Mouse (Mus musculus) kidney, embryonic 16.5 days (tissue): ENCODE results near the gene Smad3. TPM values are rescaled to one million over a fixed set of nuclear protein-coding genes. Genes with fewer than 3 reads are reported as not detected.

ENCODE experiments used
- ATAC-seq: fragments of 200-750 bp; cut with Nextera tagmentation; 2 replicates; pipeline ENCODE4 v1.8.0; 2017; ENCODE audit warnings: moderate TSS enrichment; ENCODE audit not compliant: low FRiP score, low TSS enrichment
- H3K27ac ChIP-seq: fragments of 300-500 bp; sonication (generic); 2 replicates; pipeline ENCODE4 v1.5.1; 2014; ENCODE audit warnings: low read length
- H3K27me3 ChIP-seq: fragments of 300-500 bp; sonication (generic); 2 replicates; pipeline ENCODE4 v1.6.1; 2014; ENCODE audit warnings: low read length, control low read depth, mixed read lengths; ENCODE audit not compliant: insufficient read depth
- H3K36me3 ChIP-seq: fragments of 300-500 bp; sonication (generic); 2 replicates; pipeline ENCODE4 v1.6.1; 2014; ENCODE audit warnings: low read length, control low read depth, mixed read lengths; ENCODE audit not compliant: insufficient read depth
- H3K4me1 ChIP-seq: fragments of 300-500 bp; sonication (generic); 2 replicates; pipeline ENCODE4 v1.6.1; 2014; ENCODE audit warnings: low read length, control low read depth, mixed read lengths; ENCODE audit not compliant: insufficient read depth
- H3K4me2 ChIP-seq: fragments of 300-500 bp; sonication (generic); replicated peaks from 2 replicates; pipeline ENCODE4 v1.6.1; 2014; ENCODE audit warnings: low read depth, low read length
- H3K4me3 ChIP-seq: fragments of 300-500 bp; sonication (generic); 2 replicates; pipeline ENCODE4 v1.5.1; 2014; ENCODE audit warnings: mild to moderate bottlenecking, low read length
- H3K9ac ChIP-seq: fragments of 300-500 bp; sonication (generic); replicated peaks from 2 replicates; pipeline ENCODE4 v1.6.1; 2014; ENCODE audit warnings: low read length
- H3K9me3 ChIP-seq: fragments of 300-500 bp; sonication (generic); 2 replicates; pipeline ENCODE4 v1.6.1; 2016; ENCODE audit warnings: low read length, control low read depth
- WGBS: fragments of 180-500 bp; shearing (Covaris S2); extraction: QIAGEN DNeasy Blood & Tissue Kit; methylation state at CpG from one replicate; pipeline ENCODE4 v1.1.7; 2014; 5-methylcytosine and 5-hydroxymethylcytosine counted together
- polyA plus RNA-seq: library from polyadenylated mRNA; unstranded; fragments of >200 nt; fragmentation: Nextera tagmentation; extraction: Ambion mirVana; gene quantifications from 2 replicates; pipeline ENCODE4 v1.2.1, GENCODE M21; 2015

The Smad3 gene
- polyA plus RNA-seq, 1 experiment from 2014 or later: 27.8 TPM

GRCm38 (mm10) chr9:63611967-63612366, 145.8 kb downstream of the Smad3 start:
- ATAC-seq: no peak
- peak overlapping the region; percentile 47; the same call in 1 of the 2 replicates for H3K27ac ChIP-seq
- H3K4me3 ChIP-seq: no peak overlapping the region
- H3K4me2 ChIP-seq: no peak overlapping the region
- H3K9ac ChIP-seq: no peak overlapping the region
- peaks cover 39% of the 10 kb centered on the region for H3K4me1 ChIP-seq
- 45% methylated on average over 5 of the region's 5 CpGs for whole genome bisulfite sequencing
- no peaks in the 10 kb centered on the region for H3K9me3 ChIP-seq
- peaks cover 3% of the 10 kb centered on the region for H3K36me3 ChIP-seq
- H3K27me3 ChIP-seq: no peaks in the 10 kb centered on the region

- no peaks in the 10 kb centered on the region for H3K27me3 ChIP-seq
- H3K9ac ChIP-seq: no peak overlapping the region
- H3K4me3 ChIP-seq: no peak overlapping the region
- peaks cover 39% of the 10 kb centered on the region for H3K4me1 ChIP-seq
- no peak overlapping the region for H3K4me2 ChIP-seq
- H3K36me3 ChIP-seq: no peaks in the 10 kb centered on the region
- 27% methylated on average over 13 of the region's 13 CpGs for WGBS
- no peaks in the 10 kb centered on the region for H3K9me3 ChIP-seq
- peak overlapping the region; percentile 50 for H3K27ac ChIP-seq
- ATAC-seq: peak; percentile 79
Measured at GRCm38 (mm10) chr9:63610841-63611366, 146.9 kb downstream of the Smad3 start.

GRCm38 (mm10) chr9:63610231-63610630, 147.6 kb downstream of the Smad3 start:
- Histone ChIP-seq H3K27me3 (no peaks in the 10 kb centered on the region), H3K4me2 (no peak overlapping the region), H3K9ac (no peak overlapping the region), H3K4me3 (no peak overlapping the region), H3K36me3 (no peaks in the 10 kb centered on the region), H3K9me3 (no peaks in the 10 kb centered on the region), H3K27ac (no peak overlapping the region), H3K4me1 (peaks cover 39% of the 10 kb centered on the region)
- 91% methylated on average over 6 of the region's 6 CpGs for WGBS
- ATAC-seq: no peak

GRCm38 (mm10) chr9:63609776-63610175, 148.0 kb downstream of the Smad3 start:
- no peaks in the 10 kb centered on the region for H3K9me3 ChIP-seq
- H3K27me3 ChIP-seq: no peaks in the 10 kb centered on the region
- 88% methylated on average over 2 of the region's 2 CpGs for WGBS
- no peak overlapping the region for H3K4me3 ChIP-seq
- no peaks in the 10 kb centered on the region for H3K36me3 ChIP-seq
- no peak for ATAC-seq
- no peak overlapping the region for H3K27ac ChIP-seq
- peaks cover 39% of the 10 kb centered on the region for H3K4me1 ChIP-seq
- no peak overlapping the region for H3K4me2 ChIP-seq
- no peak overlapping the region for H3K9ac ChIP-seq

GRCm38 (mm10) chr9:63609246-63609645, 148.5 kb downstream of the Smad3 start:
- no peaks in the 10 kb centered on the region for H3K36me3 ChIP-seq
- H3K4me1 ChIP-seq: peaks cover 41% of the 10 kb centered on the region
- H3K9ac ChIP-seq: no peak overlapping the region
- no peaks in the 10 kb centered on the region for H3K27me3 ChIP-seq
- no peak for ATAC-seq
- no peak overlapping the region for H3K4me3 ChIP-seq
- no peaks in the 10 kb centered on the region for H3K9me3 ChIP-seq
- no peak overlapping the region for H3K4me2 ChIP-seq
- 55% methylated on average over 8 of the region's 8 CpGs for WGBS
- 0 out of 2 replicates have a peak overlapping the region, but pooled peaks have one; percentile 19 for H3K27ac ChIP-seq

- no peaks in the 10 kb centered on the region for H3K36me3 ChIP-seq
- 87% methylated on average over 6 of the region's 6 CpGs for WGBS
- no peak overlapping the region for H3K4me2 ChIP-seq
- no peaks in the 10 kb centered on the region for H3K9me3 ChIP-seq
- H3K4me3 ChIP-seq: no peak overlapping the region
- peaks cover 45% of the 10 kb centered on the region for H3K4me1 ChIP-seq
- H3K27me3 ChIP-seq: no peaks in the 10 kb centered on the region
- H3K9ac ChIP-seq: no peak overlapping the region
- no peak overlapping the region for H3K27ac ChIP-seq
- ATAC-seq: no peak
Measured at GRCm38 (mm10) chr9:63608006-63608405, 149.8 kb downstream of the Smad3 start.

- no peaks in the 10 kb centered on the region for H3K36me3 ChIP-seq
- peaks cover 32% of the 10 kb centered on the region for H3K4me1 ChIP-seq
- no peak overlapping the region for H3K9ac ChIP-seq
- no peaks in the 10 kb centered on the region for H3K9me3 ChIP-seq
- no peak overlapping the region for H3K27ac ChIP-seq
- no peak for ATAC-seq
- no peak overlapping the region for H3K4me2 ChIP-seq
- H3K4me3 ChIP-seq: no peak overlapping the region
- WGBS: 79% methylated on average over 2 of the region's 2 CpGs
- no peaks in the 10 kb centered on the region for H3K27me3 ChIP-seq
Measured at GRCm38 (mm10) chr9:63606594-63606993, 151.2 kb downstream of the Smad3 start.

GRCm38 (mm10) chr9:63603849-63604248, 153.9 kb downstream of the Smad3 start:
- no peak for ATAC-seq
- Histone ChIP-seq H3K27ac (no peak overlapping the region), H3K27me3 (no peaks in the 10 kb centered on the region), H3K4me2 (peak overlapping the region; percentile 71), H3K4me3 (no peak overlapping the region; the same call in 1 of the 2 replicates), H3K4me1 (peaks cover 13% of the 10 kb centered on the region), H3K9ac (no peak overlapping the region), H3K36me3 (no peaks in the 10 kb centered on the region), H3K9me3 (no peaks in the 10 kb centered on the region)
- whole genome bisulfite sequencing: 57% methylated on average over 6 of the region's 6 CpGs

GRCm38 (mm10) chr9:63602043-63602939, 155.5 kb downstream of the Smad3 start, which contains the start of the genes Iqch and Aagab:
TSS of gene Iqch (minus strand) at chr9:63602493.
TSS of gene Aagab (plus strand) at chr9:63602660.
- Histone ChIP-seq H3K4me3 (peak within 1 kb of the TSS; percentile 83), H3K4me1 (peaks cover 13% of the 10 kb centered on the region), H3K9me3 (no peaks in the 10 kb centered on the region), H3K9ac (peak within 1 kb of the TSS; percentile 85), H3K27me3 (no peaks in the 10 kb centered on the region), H3K4me2 (peak within 1 kb of the TSS; percentile 71), H3K27ac (peak within 1 kb of the TSS; percentile 27; the same call in 1 of the 2 replicates), H3K36me3 (no peaks in the 10 kb centered on the region)
- WGBS: 1% methylated on average over 70 of the region's 70 CpGs
- peak; percentile 99 for ATAC-seq
